Mouse (Mus musculus): Measurements from ENCODE around the gene Lmntd1. TPM values are rescaled to one million over a fixed set of nuclear protein-coding genes. Genes with fewer than 3 reads are reported as not detected.

Gene Lmntd1
- polyA plus RNA-seq, 1 experiment: not detected

GRCm38 (mm10) chr6:145522617-145523016 lies 91.5 kb downstream of the Lmntd1 start:
- TF ChIP-seq CTCF (IDR thresholded peaks at IDR 0.05; ENCODE audit: insufficient read depth, low read depth, low read length): no peak
- TF ChIP-seq POLR2A (IDR thresholded peaks at IDR 0.05; ENCODE audit: insufficient read depth, low read depth, low read length): no peak
- no peak overlapping the region for H3K27ac ChIP-seq (ENCODE audit: insufficient read depth, low read depth, low read length)
- WGBS: 84% methylated on average over 12 of the region's 12 CpGs
- peaks cover 13% of the 10 kb centered on the region for H3K4me1 ChIP-seq (ENCODE audit: control insufficient read depth, insufficient read depth, low read length)
- H3K4me3 ChIP-seq (ENCODE audit: insufficient read depth, low read depth, low read length): no peak overlapping the region

GRCm38 (mm10) chr6:145517002-145517401 lies 97.1 kb downstream of the Lmntd1 start:
- no peak overlapping the region for H3K4me3 ChIP-seq (ENCODE audit: insufficient read depth, low read depth, low read length)
- 78% methylated on average over 10 of the region's 10 CpGs for WGBS
- H3K4me1 ChIP-seq (ENCODE audit: control insufficient read depth, insufficient read depth, low read length): peaks cover 7% of the 10 kb centered on the region
- no peak overlapping the region for H3K27ac ChIP-seq (ENCODE audit: insufficient read depth, low read depth, low read length)
- TF ChIP-seq POLR2A (IDR thresholded peaks at IDR 0.05; ENCODE audit: insufficient read depth, low read depth, low read length): no peak
- TF ChIP-seq CTCF (IDR thresholded peaks at IDR 0.05; ENCODE audit: insufficient read depth, low read depth, low read length): no peak

GRCm38 (mm10) chr6:145515859-145516581 lies 98.1 kb downstream of the Lmntd1 start:
- 54% methylated on average over 10 of the region's 10 CpGs for WGBS
- Histone ChIP-seq H3K4me1 (ENCODE audit: control insufficient read depth, insufficient read depth, low read length) (peaks cover 11% of the 10 kb centered on the region), H3K4me3 (ENCODE audit: insufficient read depth, low read depth, low read length) (no peak overlapping the region), H3K27ac (ENCODE audit: insufficient read depth, low read depth, low read length) (no peak overlapping the region)
- TF ChIP-seq CTCF (IDR thresholded peaks at IDR 0.05; ENCODE audit: insufficient read depth, low read depth, low read length) (no peak), POLR2A (IDR thresholded peaks at IDR 0.05; ENCODE audit: insufficient read depth, low read depth, low read length) (no peak)

GRCm38 (mm10) chr6:145511265-145511664 lies 102.9 kb downstream of the Lmntd1 start:
- H3K4me1 ChIP-seq (ENCODE audit: control insufficient read depth, insufficient read depth, low read length): peaks cover 10% of the 10 kb centered on the region
- TF ChIP-seq POLR2A (IDR thresholded peaks at IDR 0.05; ENCODE audit: insufficient read depth, low read depth, low read length) (no peak), CTCF (IDR thresholded peaks at IDR 0.05; ENCODE audit: insufficient read depth, low read depth, low read length) (no peak)
- H3K4me3 ChIP-seq (ENCODE audit: insufficient read depth, low read depth, low read length): no peak overlapping the region
- 57% methylated on average over 8 of the region's 8 CpGs for WGBS
- H3K27ac ChIP-seq (ENCODE audit: insufficient read depth, low read depth, low read length): no peak overlapping the region

GRCm38 (mm10) chr6:145508828-145509227 lies 105.3 kb downstream of the Lmntd1 start:
- WGBS: 96% methylated on average over 12 of the region's 12 CpGs
- Histone ChIP-seq H3K27ac (ENCODE audit: insufficient read depth, low read depth, low read length) (no peak overlapping the region), H3K4me3 (ENCODE audit: insufficient read depth, low read depth, low read length) (no peak overlapping the region), H3K4me1 (ENCODE audit: control insufficient read depth, insufficient read depth, low read length) (peaks cover 6% of the 10 kb centered on the region)
- TF ChIP-seq POLR2A (IDR thresholded peaks at IDR 0.05; ENCODE audit: insufficient read depth, low read depth, low read length): no peak
- no peak for TF ChIP-seq CTCF (IDR thresholded peaks at IDR 0.05; ENCODE audit: insufficient read depth, low read depth, low read length)

GRCm38 (mm10) chr6:145501751-145502150 lies 112.4 kb downstream of the Lmntd1 start:
- 95% methylated on average over 7 of the region's 7 CpGs for WGBS
- Histone ChIP-seq H3K27ac (ENCODE audit: insufficient read depth, low read depth, low read length) (no peak overlapping the region), H3K4me1 (ENCODE audit: control insufficient read depth, insufficient read depth, low read length) (no peaks in the 10 kb centered on the region), H3K4me3 (ENCODE audit: insufficient read depth, low read depth, low read length) (no peak overlapping the region)
- no peak for TF ChIP-seq POLR2A (IDR thresholded peaks at IDR 0.05; ENCODE audit: insufficient read depth, low read depth, low read length)
- no peak for TF ChIP-seq CTCF (IDR thresholded peaks at IDR 0.05; ENCODE audit: insufficient read depth, low read depth, low read length)

GRCm38 (mm10) chr6:145499574-145500546 lies 114.3 kb downstream of the Lmntd1 start:
- no peak for TF ChIP-seq CTCF (IDR thresholded peaks at IDR 0.05; ENCODE audit: insufficient read depth, low read depth, low read length)
- no peak for TF ChIP-seq POLR2A (IDR thresholded peaks at IDR 0.05; ENCODE audit: insufficient read depth, low read depth, low read length)
- Histone ChIP-seq H3K4me3 (ENCODE audit: insufficient read depth, low read depth, low read length) (no peak overlapping the region), H3K4me1 (ENCODE audit: control insufficient read depth, insufficient read depth, low read length) (no peaks in the 10 kb centered on the region), H3K27ac (ENCODE audit: insufficient read depth, low read depth, low read length) (no peak overlapping the region)
- WGBS: 82% methylated on average over 19 of the region's 19 CpGs

- TF ChIP-seq POLR2A (IDR thresholded peaks at IDR 0.05; ENCODE audit: insufficient read depth, low read depth, low read length) (no peak), CTCF (IDR thresholded peaks at IDR 0.05; ENCODE audit: insufficient read depth, low read depth, low read length) (no peak)
- no peak overlapping the region for H3K27ac ChIP-seq (ENCODE audit: insufficient read depth, low read depth, low read length)
- WGBS: 93% methylated on average over 7 of the region's 7 CpGs
- no peak overlapping the region for H3K4me3 ChIP-seq (ENCODE audit: insufficient read depth, low read depth, low read length)
- no peaks in the 10 kb centered on the region for H3K4me1 ChIP-seq (ENCODE audit: control insufficient read depth, insufficient read depth, low read length)
Observed at GRCm38 (mm10) chr6:145495731-145496130, 118.4 kb downstream of the Lmntd1 start.

GRCm38 (mm10) chr6:145488251-145488650 lies 125.9 kb downstream of the Lmntd1 start:
- TF ChIP-seq CTCF (IDR thresholded peaks at IDR 0.05; ENCODE audit: insufficient read depth, low read depth, low read length): no peak
- Histone ChIP-seq H3K27ac (ENCODE audit: insufficient read depth, low read depth, low read length) (no peak overlapping the region), H3K4me1 (ENCODE audit: control insufficient read depth, insufficient read depth, low read length) (peaks cover 5% of the 10 kb centered on the region), H3K4me3 (ENCODE audit: insufficient read depth, low read depth, low read length) (no peak overlapping the region)
- WGBS: 89% methylated on average over 2 of the region's 2 CpGs

Data from olfactory bulb, adult 2 months (tissue).